Mouse (Mus musculus): Measurements from ENCODE around the gene Gpc2. TPM values are rescaled to one million over a fixed set of nuclear protein-coding genes. Genes with fewer than 3 reads are reported as not detected.

Gpc2 gene
- polyA plus RNA-seq, 1 experiment from 2014 or later = 20.6 TPM

DNA sequence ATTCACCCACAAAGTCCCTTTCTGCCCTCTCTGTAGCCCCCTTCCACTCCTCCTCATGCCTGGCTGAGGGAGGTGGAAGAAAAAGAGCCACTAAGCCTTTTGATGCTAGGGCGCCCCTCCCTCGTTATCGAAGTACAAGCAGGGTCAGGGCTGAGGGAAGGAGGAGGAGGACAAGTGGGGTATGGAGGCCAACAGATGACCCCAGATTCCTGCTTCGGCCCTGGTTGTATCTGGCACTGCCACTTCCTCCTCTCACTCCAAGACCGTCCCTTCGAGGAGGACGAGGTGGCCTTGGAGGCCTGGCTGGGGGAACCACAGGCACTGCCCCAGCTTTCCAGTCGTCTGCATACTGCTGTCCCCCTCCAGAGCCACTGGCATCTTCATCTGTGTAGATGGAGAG is 5.6 kb downstream of the Gpc2 start:
- 63% methylated on average over 8 of the region's 8 CpGs for WGBS
- Histone ChIP-seq H3K9ac (no peak overlapping the region), H3K4me3 (no peak overlapping the region), H3K9me3 (no peaks in the 10 kb centered on the region), H3K36me3 (no peaks in the 10 kb centered on the region), H3K4me2 (no peak overlapping the region), H3K27me3 (peaks cover 11% of the 10 kb centered on the region), H3K4me1 (peaks cover 28% of the 10 kb centered on the region), H3K27ac (no peak overlapping the region)
- ATAC-seq (ENCODE audit: borderline replicate concordance, extremely low read depth, low FRiP score, low TSS enrichment) = no peak

DNA sequence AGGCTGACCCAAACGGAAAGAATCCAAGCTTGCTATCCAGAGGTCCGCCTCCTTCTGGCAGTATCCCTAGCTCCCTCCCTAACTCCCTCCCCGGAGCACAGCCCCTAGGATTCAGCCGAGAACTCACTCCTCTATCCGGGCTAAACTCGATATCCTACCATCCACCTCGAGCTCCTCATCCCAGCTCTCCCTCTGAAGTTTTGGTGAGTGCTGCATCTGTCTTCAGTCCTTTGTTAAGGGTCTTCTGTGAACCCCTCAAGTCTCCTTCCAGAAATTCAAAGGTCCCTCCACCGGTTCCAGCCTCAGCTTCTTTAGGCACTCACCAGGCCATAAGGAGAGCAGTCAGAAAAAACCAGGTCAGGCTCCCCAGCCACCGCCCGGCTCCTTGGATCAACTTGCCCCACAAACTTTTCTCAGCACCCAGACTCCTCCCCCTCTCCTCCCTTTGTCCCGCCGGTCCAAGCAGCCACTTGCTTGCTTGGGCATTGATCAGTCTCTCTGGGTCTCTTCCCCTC is 7.3 kb downstream of the Gpc2 start, which contains the start of gene Gal3st4:
Gene Gal3st4, minus strand, starts transcription at position 432 of the 515 bp plus-strand sequence.
- no peaks in the 10 kb centered on the region for H3K9me3 ChIP-seq
- H3K4me1 ChIP-seq = peaks cover 17% of the 10 kb centered on the region
- no peaks in the 10 kb centered on the region for H3K36me3 ChIP-seq
- H3K4me3 ChIP-seq = peak within 1 kb of the TSS; percentile 24
- peaks cover 11% of the 10 kb centered on the region for H3K27me3 ChIP-seq
- peak within 1 kb of the TSS; percentile 16; the same call in 1 of the 2 replicates for H3K27ac ChIP-seq
- WGBS = 5% methylated on average over 12 of the region's 12 CpGs
- peak; percentile 33; the same call in 1 of the 2 replicates for ATAC-seq (ENCODE audit: borderline replicate concordance, extremely low read depth, low FRiP score, low TSS enrichment)
- H3K4me2 ChIP-seq = peak within 1 kb of the TSS; percentile 47
- H3K9ac ChIP-seq = 0 out of 2 replicates have a peak within 1 kb of the TSS, but pooled peaks have one; percentile 14

DNA sequence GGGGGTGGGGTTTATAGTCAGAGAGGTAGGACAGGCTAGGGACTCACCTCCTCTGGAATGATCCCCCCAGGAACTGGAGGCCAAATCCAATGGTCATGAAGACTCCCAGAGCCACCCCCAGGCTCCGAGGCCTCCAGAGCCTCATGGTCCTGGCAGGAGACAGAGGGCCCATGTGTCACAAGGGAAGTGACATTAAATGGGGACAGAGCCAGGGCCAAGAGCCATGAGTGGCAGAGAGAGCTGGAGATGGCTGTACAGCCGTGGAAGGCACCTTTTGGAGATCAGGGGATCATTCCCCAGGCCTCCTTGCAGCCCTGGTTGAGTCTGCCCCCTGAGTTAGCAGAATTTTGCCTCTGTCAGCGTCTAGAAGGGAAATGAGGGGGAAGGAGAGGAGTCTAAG is 8.6 kb downstream of the Gpc2 start:
- Histone ChIP-seq H3K4me1 (peaks cover 17% of the 10 kb centered on the region), H3K36me3 (0 out of 2 replicates have a peak, but pooled peaks cover 2% of the 10 kb centered on the region), H3K27ac (no peak overlapping the region), H3K27me3 (peaks cover 11% of the 10 kb centered on the region), H3K4me2 (no peak overlapping the region), H3K9ac (no peak overlapping the region), H3K4me3 (no peak overlapping the region), H3K9me3 (no peaks in the 10 kb centered on the region)
- ATAC-seq (ENCODE audit: borderline replicate concordance, extremely low read depth, low FRiP score, low TSS enrichment) = no peak
- WGBS = 29% methylated on average over 3 of the region's 3 CpGs

GRCm38 (mm10) chr5:138268980-138269379 is 10.8 kb downstream of the Gpc2 start:
- no peak overlapping the region for H3K4me3 ChIP-seq
- no peak overlapping the region for H3K4me2 ChIP-seq
- H3K27ac ChIP-seq = no peak overlapping the region
- H3K27me3 ChIP-seq = peaks cover 11% of the 10 kb centered on the region
- no peak overlapping the region for H3K9ac ChIP-seq
- H3K9me3 ChIP-seq = no peaks in the 10 kb centered on the region
- no peak for ATAC-seq (ENCODE audit: borderline replicate concordance, extremely low read depth, low FRiP score, low TSS enrichment)
- H3K4me1 ChIP-seq = peaks cover 17% of the 10 kb centered on the region
- 73% methylated on average over 4 of the region's 4 CpGs for WGBS
- 0 out of 2 replicates have a peak, but pooled peaks cover 4% of the 10 kb centered on the region for H3K36me3 ChIP-seq

DNA sequence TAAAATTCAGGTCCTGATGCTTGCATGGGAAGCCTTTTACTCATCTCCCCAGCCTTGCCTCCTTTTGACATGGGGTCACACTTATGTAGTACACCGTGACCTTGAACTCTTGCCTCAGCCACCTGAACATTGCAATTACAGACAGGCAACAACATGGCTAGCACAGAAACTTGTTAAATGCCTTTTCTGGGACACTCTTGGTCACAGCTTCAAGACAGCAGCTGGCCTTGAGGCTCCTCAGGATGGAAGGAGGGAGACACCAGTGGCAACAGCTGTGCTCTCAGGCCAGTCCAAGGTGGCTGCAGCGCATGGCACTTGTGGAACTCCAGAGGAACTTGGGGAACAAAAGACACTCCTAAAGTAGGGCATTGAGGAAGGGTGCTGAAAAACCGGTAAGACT is 12.7 kb downstream of the Gpc2 start:
- no peak overlapping the region for H3K4me2 ChIP-seq
- H3K9me3 ChIP-seq = no peaks in the 10 kb centered on the region
- no peak overlapping the region for H3K9ac ChIP-seq
- H3K36me3 ChIP-seq = peaks cover 5% of the 10 kb centered on the region; the same call in 1 of the 2 replicates
- H3K4me3 ChIP-seq = no peak overlapping the region
- 89% methylated on average over 3 of the region's 3 CpGs for WGBS
- H3K27ac ChIP-seq = no peak overlapping the region
- no peak for ATAC-seq (ENCODE audit: borderline replicate concordance, extremely low read depth, low FRiP score, low TSS enrichment)
- H3K4me1 ChIP-seq = peaks cover 23% of the 10 kb centered on the region
- peaks cover 10% of the 10 kb centered on the region for H3K27me3 ChIP-seq

DNA sequence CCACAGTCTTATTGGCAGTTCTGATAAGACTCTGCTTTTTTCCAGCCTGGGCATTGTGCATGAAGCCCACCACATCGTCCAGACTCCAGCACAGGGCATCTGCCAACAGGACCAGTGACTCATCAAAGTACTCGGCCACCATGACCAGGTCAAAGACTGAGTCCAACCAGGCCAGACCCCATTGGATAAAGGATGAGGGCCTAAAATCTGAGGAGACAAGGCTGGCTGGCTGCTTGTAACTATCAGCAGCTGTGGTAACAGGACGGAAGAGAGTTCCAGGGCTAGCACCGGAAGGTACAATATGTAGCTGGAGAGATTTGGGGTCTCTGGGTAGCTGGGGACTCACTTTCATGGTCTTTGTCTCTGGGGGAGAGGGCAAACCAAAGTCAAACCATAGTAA is 14.1 kb downstream of the Gpc2 start:
- Histone ChIP-seq H3K27ac (no peak overlapping the region), H3K4me1 (peaks cover 29% of the 10 kb centered on the region), H3K36me3 (peaks cover 18% of the 10 kb centered on the region), H3K4me2 (no peak overlapping the region), H3K4me3 (no peak overlapping the region), H3K9ac (no peak overlapping the region), H3K9me3 (no peaks in the 10 kb centered on the region), H3K27me3 (peaks cover 4% of the 10 kb centered on the region; the same call in 1 of the 2 replicates)
- no peak for ATAC-seq (ENCODE audit: borderline replicate concordance, extremely low read depth, low FRiP score, low TSS enrichment)
- WGBS = 95% methylated on average over 4 of the region's 4 CpGs

GRCm38 (mm10) chr5:138264207-138264578 is 15.6 kb downstream of the Gpc2 start:
- peaks cover 29% of the 10 kb centered on the region for H3K4me1 ChIP-seq
- no peaks in the 10 kb centered on the region for H3K9me3 ChIP-seq
- H3K27me3 ChIP-seq = no peaks in the 10 kb centered on the region
- H3K27ac ChIP-seq = peak overlapping the region; percentile 16; the same call in 1 of the 2 replicates
- ATAC-seq (ENCODE audit: borderline replicate concordance, extremely low read depth, low FRiP score, low TSS enrichment) = no peak
- H3K4me2 ChIP-seq = peak overlapping the region; percentile 92
- WGBS = 14% methylated on average over 6 of the region's 6 CpGs
- H3K4me3 ChIP-seq = peak overlapping the region; percentile 83
- H3K9ac ChIP-seq = peak overlapping the region; percentile 93
- H3K36me3 ChIP-seq = peaks cover 33% of the 10 kb centered on the region

GRCm38 (mm10) chr5:138263260-138264206 is 16.3 kb downstream of the Gpc2 start, which contains the start of gene BC037034:
Gene BC037034, minus strand, starts transcription at chr5:138264033.
- Histone ChIP-seq H3K4me2 (peak within 1 kb of the TSS; percentile 92), H3K9ac (peak within 1 kb of the TSS; percentile 93), H3K27ac (peak within 1 kb of the TSS; percentile 56), H3K27me3 (no peaks in the 10 kb centered on the region), H3K4me3 (peak within 1 kb of the TSS; percentile 83), H3K9me3 (no peaks in the 10 kb centered on the region), H3K4me1 (peaks cover 29% of the 10 kb centered on the region), H3K36me3 (peaks cover 36% of the 10 kb centered on the region)
- ATAC-seq (ENCODE audit: borderline replicate concordance, extremely low read depth, low FRiP score, low TSS enrichment) = peak; percentile 90
- under 1% methylated on average over 71 of the region's 71 CpGs for WGBS

- H3K4me1 ChIP-seq = peaks cover 29% of the 10 kb centered on the region
- peak overlapping the region; percentile 92 for H3K4me2 ChIP-seq
- peaks cover 43% of the 10 kb centered on the region for H3K36me3 ChIP-seq
- no peaks in the 10 kb centered on the region for H3K27me3 ChIP-seq
- ATAC-seq (ENCODE audit: borderline replicate concordance, extremely low read depth, low FRiP score, low TSS enrichment) = no peak
- H3K27ac ChIP-seq = no peak overlapping the region
- H3K4me3 ChIP-seq = peak overlapping the region; percentile 83
- H3K9ac ChIP-seq = peak overlapping the region; percentile 93
- 60% methylated on average over 18 of the region's 18 CpGs for WGBS
- no peaks in the 10 kb centered on the region for H3K9me3 ChIP-seq
Observed at GRCm38 (mm10) chr5:138262582-138263240, 17.1 kb downstream of the Gpc2 start.

DNA sequence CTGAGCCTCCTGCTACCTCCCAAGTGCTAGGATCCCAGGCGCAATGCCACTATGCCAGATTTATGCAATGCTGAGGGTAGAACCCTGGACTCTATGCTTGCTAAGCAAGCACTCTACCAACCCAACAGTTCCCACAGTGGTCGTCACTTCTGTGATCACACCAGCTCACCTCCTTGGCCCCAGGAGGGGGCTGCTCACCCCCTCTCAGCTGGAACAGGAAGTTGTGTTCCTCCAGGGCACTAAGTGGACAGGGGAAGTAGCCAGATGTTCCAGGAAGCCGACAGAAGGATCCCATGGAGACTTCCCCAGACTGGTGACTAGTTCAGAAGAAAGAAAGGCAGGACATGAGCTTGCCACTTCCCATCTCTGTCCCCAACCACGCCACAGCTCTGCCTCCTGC is 17.8 kb downstream of the Gpc2 start:
- WGBS = 72% methylated on average over 4 of the region's 4 CpGs

GRCm38 (mm10) chr5:138260834-138261233 is 19.0 kb downstream of the Gpc2 start:
- ATAC-seq (ENCODE audit: borderline replicate concordance, extremely low read depth, low FRiP score, low TSS enrichment) = no peak
- Histone ChIP-seq H3K27ac (no peak overlapping the region), H3K9ac (no peak overlapping the region), H3K4me1 (peaks cover 34% of the 10 kb centered on the region), H3K27me3 (no peaks in the 10 kb centered on the region), H3K4me2 (no peak overlapping the region), H3K9me3 (no peaks in the 10 kb centered on the region), H3K4me3 (no peak overlapping the region), H3K36me3 (peaks cover 39% of the 10 kb centered on the region)
- 67% methylated on average over 11 of the region's 11 CpGs for WGBS

More for the DNA sequence above, 17.8 kb downstream of the Gpc2 start:
- Histone ChIP-seq H3K4me1 (peaks cover 29% of the 10 kb centered on the region), H3K4me2 (no peak overlapping the region; the same call in 1 of the 2 replicates), H3K4me3 (peak overlapping the region; percentile 83; the same call in 1 of the 2 replicates), H3K36me3 (peaks cover 43% of the 10 kb centered on the region), H3K27me3 (no peaks in the 10 kb centered on the region), H3K9me3 (no peaks in the 10 kb centered on the region), H3K27ac (no peak overlapping the region), H3K9ac (no peak overlapping the region)
- no peak for ATAC-seq (ENCODE audit: borderline replicate concordance, extremely low read depth, low FRiP score, low TSS enrichment)
